Mouse (Mus musculus): ENCODE results near the gene Aco2.

GRCm38 (mm10) chr15:81917621-81918463, 45.7 kb downstream of the Aco2 start:
- TF ChIP-seq CTCF (IDR thresholded peaks at IDR 0.05; ENCODE audit: control insufficient read depth, insufficient read depth, insufficient read length) (peak; percentile 97), MYOD1 (IDR thresholded peaks at IDR 0.05; ENCODE audit: control insufficient read depth, insufficient read length, low read depth) (no peak), FOSL1 (IDR thresholded peaks at IDR 0.05; ENCODE audit: insufficient read depth, low read length, poor library complexity, severe bottlenecking) (no peak), USF1 (IDR thresholded peaks at IDR 0.05; ENCODE audit: low read depth) (no peak), MAX (IDR thresholded peaks at IDR 0.05) (no peak), MYOG (IDR thresholded peaks at IDR 0.05; ENCODE audit: control insufficient read depth, extremely low read depth, insufficient read length) (no peak)
